8 mouse cellular contexts compared by ENCODE assay signal in the genomic region with DNA sequence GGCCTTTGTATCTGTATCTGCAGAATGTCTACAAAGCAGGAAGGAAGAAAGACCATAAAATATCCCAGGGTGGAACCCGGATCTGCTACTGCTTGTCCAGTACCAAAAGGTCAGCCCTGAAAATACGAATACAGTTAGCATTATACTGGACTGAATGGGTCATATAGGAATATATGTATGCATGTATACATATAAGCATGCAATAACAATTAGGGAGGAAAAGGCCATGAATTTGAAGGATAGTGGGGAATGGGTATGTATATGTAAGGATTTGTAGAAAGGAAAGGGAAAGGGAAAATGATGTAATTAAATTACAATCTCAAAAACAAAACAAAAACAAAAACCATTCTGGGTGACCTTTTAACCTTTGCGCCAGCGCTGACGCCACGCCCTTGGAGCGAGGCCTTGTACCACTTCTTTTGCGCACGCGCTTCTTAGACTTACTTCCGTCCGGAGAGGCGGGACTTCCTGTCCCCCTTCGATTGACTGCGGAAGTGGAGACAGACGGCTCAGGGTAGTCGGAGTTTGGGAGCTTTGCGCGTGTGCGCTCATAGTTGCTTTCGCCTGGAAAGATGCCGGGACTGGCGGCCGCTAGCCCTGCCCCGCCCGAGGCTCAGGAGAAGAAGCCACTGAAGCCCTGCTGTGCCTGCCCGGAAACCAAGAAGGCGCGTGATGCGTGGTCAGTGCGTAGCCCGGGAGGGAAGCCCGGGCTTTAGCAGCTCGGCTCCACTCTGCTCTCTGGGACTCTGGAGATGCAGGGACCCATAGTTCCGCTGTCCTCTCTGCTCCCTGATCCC. TPM values are rescaled to one million over a fixed set of nuclear protein-coding genes. Genes with fewer than 3 reads are reported as not detected.
A peak's percentile ranks its signal among the peaks of the same experiment; 100 is the strongest.
DNase-seq lines count a peak whose midpoint lies in the region; ATAC-seq lines count a peak whose summit lies in the region.

A gene (plus strand): TSS at position 463 of the 797 bp plus-strand sequence.
A gene (plus strand): TSS at position 512 of the 797 bp plus-strand sequence.

- peak; percentile 96 for ATAC-seq in megakaryocyte progenitor cell, adult 5-6 weeks (replicated peaks; ENCODE audit: poor library complexity)

- peak; percentile 99 for DNase-seq in adipocyte (ENCODE audit: low spot score)
- peak; percentile 97 for DNase-seq in embryo, embryonic 10 days (ENCODE audit: low spot score)
- peak; percentile 91 for DNase-seq in gastrocnemius, postnatal 10 days
- peak; percentile 98 for DNase-seq in induced T-regulatory cell, adult 2 months (ENCODE audit: low read depth)
- DNase-seq in left cerebral cortex, adult 9 months (ENCODE audit: low spot score in 2 of 2) = peak; percentile 92 to 95
- DNase-seq in right cerebral cortex, postnatal 14 days = peak; percentile 88
- peak; percentile 89 to 93 for DNase-seq in urinary bladder, postnatal 36 days (ENCODE audit: low spot score in 2 of 2)

RNA-seq across cellular contexts. Expression of the first gene that starts in this region (rescaled TPM):
- total RNA-seq in gastrocnemius, postnatal 10 days (2021) = 100 to 1,000 TPM; 127 to 139 TPM
- 95.3 and 110 TPM in 2 replicates for total RNA-seq in megakaryocyte progenitor cell, adult 5-6 weeks (2015)
- 294 and 340 TPM in 2 replicates for total RNA-seq in megakaryocyte progenitor cell, adult 5-6 weeks (2017)

RNA-seq across cellular contexts. Expression of the second gene that starts in this region (rescaled TPM):
- total RNA-seq in gastrocnemius, postnatal 10 days (2021) = not detected
- not detected in 2 replicates for total RNA-seq in megakaryocyte progenitor cell, adult 5-6 weeks (2015)
- total RNA-seq in megakaryocyte progenitor cell, adult 5-6 weeks (2017) = not detected in 2 replicates

Comparison
In these comparisons a context has a peak if more than half of its experiments do, and no peak if none do; other contexts are left out.
1. Peak in every context shown above with its lines: DNase-seq and ATAC-seq.